Mouse (Mus musculus) hematopoietic stem cell, adult 5-6 weeks (primary cell): ENCODE results near the gene Elavl3. TPM values are rescaled to one million over a fixed set of nuclear protein-coding genes. Genes with fewer than 3 reads are reported as not detected.

Source experiments
- ATAC-seq, 2 experiments: fragments of 125-278 bp in 1 of 2; replicated peaks in 1 of 2; 2 replicates each; pipeline ENCODE4 v1.8.0; 2016 to 2017; ENCODE audit warnings: inconsistent platforms in 2 of 2, mild to moderate bottlenecking in 2 of 2, moderate number of reproducible peaks in 2 of 2, low read depth in 1 of 2, moderate TSS enrichment in 1 of 2; ENCODE audit not compliant: low FRiP score in 2 of 2, poor library complexity in 2 of 2, severe bottlenecking in 2 of 2, insufficient read depth in 1 of 2, low TSS enrichment in 1 of 2
- total RNA-seq: library from RNA; stranded (forward); fragments of 172-1452, 232-1000 nt; gene quantifications from 2 replicates; pipeline ENCODE4 v1.2.3, GENCODE M21; 2017

Gene Elavl3
- total RNA-seq, 1 experiment from 2014 or later = not detected

GRCm38 (mm10) chr9:21988421-21989101 lies 63.3 kb downstream of the Elavl3 start:
- peak in 1 of 2 experiments; percentile 31; a peak in 1 of 4 replicates for ATAC-seq

- no peak for ATAC-seq
Observed at GRCm38 (mm10) chr9:21987592-21988342, 64.1 kb downstream of the Elavl3 start.

DNA sequence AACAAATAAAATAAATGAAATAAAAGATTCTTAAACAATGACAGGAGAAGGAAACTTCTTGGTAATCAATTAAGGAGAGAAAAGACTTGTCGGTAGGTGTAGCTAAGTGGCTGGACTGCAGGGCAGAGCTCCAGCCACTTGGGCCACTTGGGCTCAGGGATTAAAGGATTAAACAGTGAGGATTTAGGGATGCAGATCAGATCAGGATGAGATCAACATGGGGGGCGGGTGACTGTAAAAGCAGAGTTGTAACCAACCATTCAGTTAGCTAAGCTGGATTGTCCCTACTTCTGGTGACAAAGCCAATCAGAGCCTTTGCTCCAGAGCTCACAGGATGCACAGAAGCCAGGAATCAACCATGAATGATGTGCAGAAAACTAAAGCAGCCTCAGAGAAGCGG lies 67.9 kb downstream of the Elavl3 start:
- no peak for ATAC-seq

GRCm38 (mm10) chr9:21978398-21979128 lies 73.3 kb downstream of the Elavl3 start:
- ATAC-seq = no peak

- peak in 1 of 2 experiments; percentile 64; a peak in 1 of 4 replicates for ATAC-seq
Observed at GRCm38 (mm10) chr9:21977972-21978371, 73.9 kb downstream of the Elavl3 start.

- no peak for ATAC-seq
Observed at GRCm38 (mm10) chr9:21977331-21977730, 74.5 kb downstream of the Elavl3 start.

GRCm38 (mm10) chr9:21976626-21977175 lies 75.1 kb downstream of the Elavl3 start:
- ATAC-seq = no peak

- ATAC-seq = no peak; a peak in 1 of 4 replicates
Observed at GRCm38 (mm10) chr9:21969304-21969703, 82.5 kb downstream of the Elavl3 start.

DNA sequence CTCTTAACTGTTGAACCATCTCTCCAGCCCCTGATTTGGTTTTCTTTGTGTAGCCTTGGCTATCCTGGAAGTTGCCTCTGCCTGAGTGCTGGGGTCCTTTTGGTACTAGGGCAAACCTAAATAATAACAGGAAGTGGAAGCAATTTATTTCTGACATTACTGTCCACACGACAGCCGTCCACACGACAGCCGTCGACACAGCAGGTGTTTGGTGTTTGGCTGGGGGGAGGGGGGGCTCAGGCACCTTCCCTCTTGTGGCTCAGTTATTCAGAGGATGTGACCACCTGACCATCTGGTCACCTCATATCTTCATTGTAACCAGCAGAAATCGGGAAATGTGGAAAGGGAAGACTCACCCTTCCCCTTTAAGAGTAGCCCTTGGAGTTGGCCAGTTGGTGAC lies 82.9 kb downstream of the Elavl3 start:
- no peak for ATAC-seq

Other genes starting within 250 kb of the Elavl3 start
- gene Angptl8, start 216.5 kb downstream of the Elavl3 start, total RNA-seq = not detected in 2 replicates
- gene Dock6, start 199.4 kb downstream of the Elavl3 start, total RNA-seq = 4.3 and 6.1 TPM in 2 replicates
- gene Rab3d, start 133.8 kb downstream of the Elavl3 start, total RNA-seq = 13.5 and 14.6 TPM in 2 replicates
- gene Ccdc159, start 124.6 kb downstream of the Elavl3 start, total RNA-seq = 0.25 and 0.50 TPM in 2 replicates
- gene Tmem205, start 124.5 kb downstream of the Elavl3 start, total RNA-seq = 12.7 and 18.1 TPM in 2 replicates
- gene Plppr2, start 115.0 kb downstream of the Elavl3 start, total RNA-seq = 0.15 and 0.25 TPM in 2 replicates
- 6.4 and 7.2 TPM in 2 replicates for gene Swsap1, start 96.3 kb downstream of the Elavl3 start, total RNA-seq
- gene Epor, start 88.5 kb downstream of the Elavl3 start, total RNA-seq = 1.7 and 9.2 TPM in 2 replicates
- gene Rgl3, start 62.6 kb downstream of the Elavl3 start, total RNA-seq = not detected in 2 replicates
- 0.19 TPM in 1 of 2 replicates, not detected in the other for gene Ccdc151, start 49.4 kb downstream of the Elavl3 start, total RNA-seq
- gene Prkcsh, start 49.2 kb downstream of the Elavl3 start, total RNA-seq = 91.7 and 110 TPM in 2 replicates
- not detected in 2 replicates for gene Gm49318, start 19.2 kb upstream of the Elavl3 start, total RNA-seq
- 11.1 and 12.9 TPM in 2 replicates for gene Zfp653, start 19.4 kb upstream of the Elavl3 start, total RNA-seq
- 15.9 and 17.7 TPM in 2 replicates for gene Ecsit, start 33.4 kb upstream of the Elavl3 start, total RNA-seq
- gene Cnn1, start 47.2 kb upstream of the Elavl3 start, total RNA-seq = not detected in 2 replicates
- gene Elof1, start 65.1 kb upstream of the Elavl3 start, total RNA-seq = 43.6 and 44.7 TPM in 2 replicates
- 1.1 and 2.8 TPM in 2 replicates for gene Acp5, start 83.7 kb upstream of the Elavl3 start, total RNA-seq
- 10.4 and 26.5 TPM in 2 replicates for gene Pigyl, start 104.8 kb upstream of the Elavl3 start, total RNA-seq
- not detected in 2 replicates for gene Zfp872, start 136.1 kb upstream of the Elavl3 start, total RNA-seq
- 38.2 and 48.4 TPM in 2 replicates for gene Zfp809, start 173.7 kb upstream of the Elavl3 start, total RNA-seq
- gene Zfp599, start 207.9 kb upstream of the Elavl3 start, total RNA-seq = 11.5 and 14.2 TPM in 2 replicates